Mouse (Mus musculus) heart, adult 2 months (tissue): Measurements from ENCODE around the gene Dcxr.
"Not testable (repeated sequence)": the region's sequence is repeated elsewhere in the genome, so short reads cannot be mapped to it uniquely, and the experiment has no call there.

Experiments
- CTCF ChIP-seq: fragments of 200-600 bp; IDR thresholded peaks from 2 replicates; pipeline ENCODE4 v1.8.1; 2022; ENCODE audit warnings: antibody characterized with exemption, mild to moderate bottlenecking, moderate library complexity
- POLR2A ChIP-seq: fragments of 200-500 bp; IDR thresholded peaks from 2 replicates; pipeline ENCODE4 v1.6.1; 2011; ENCODE audit warnings: mild to moderate bottlenecking, low read depth, low read length, control low read depth; ENCODE audit not compliant: insufficient read depth

DNA sequence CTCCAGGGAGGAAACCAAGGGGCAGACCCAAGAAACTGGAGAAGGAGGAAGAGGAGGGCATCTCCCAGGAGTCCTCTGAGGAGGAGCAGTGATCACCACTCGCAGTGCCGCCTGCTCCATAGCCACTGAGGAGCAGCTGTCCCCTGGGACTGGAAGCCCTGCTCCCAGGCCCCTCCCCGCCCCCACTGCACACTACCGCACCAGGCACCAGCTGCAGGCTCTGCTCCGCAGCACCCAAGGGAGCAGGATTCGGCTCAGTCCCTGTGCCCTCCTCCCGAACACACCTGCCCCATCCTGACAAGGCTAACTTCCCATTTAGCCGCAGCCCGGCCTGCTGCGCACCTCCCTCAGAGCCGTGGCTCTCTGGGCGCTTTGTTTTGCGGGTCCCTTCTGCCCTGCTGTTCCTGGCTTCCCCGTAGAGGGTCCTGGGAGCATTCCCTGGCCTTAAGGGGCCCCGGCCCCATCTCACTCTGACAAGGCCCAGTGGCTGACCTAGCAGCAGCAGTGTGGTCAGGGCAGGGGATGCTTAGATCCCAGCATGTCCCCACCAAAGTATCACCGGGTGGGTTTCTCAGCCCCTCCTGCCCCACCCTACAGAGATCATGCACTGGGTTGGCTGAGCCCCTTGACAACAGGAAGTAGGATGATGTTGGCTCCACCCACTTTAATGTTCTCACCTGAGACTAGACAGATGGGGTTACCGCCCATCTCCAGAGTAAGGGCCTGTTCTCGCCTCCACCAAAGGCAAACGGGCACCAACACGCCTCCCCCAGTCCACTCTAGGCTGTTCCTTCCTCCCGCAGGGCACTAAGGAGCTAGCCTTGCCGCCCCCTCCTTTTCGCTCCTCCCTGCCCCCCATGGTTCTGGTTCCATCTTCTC, 36.3 kb upstream of the Dcxr start:
- TF ChIP-seq CTCF, POLR2A: not testable (repeated sequence)
